ENCODE assay signal across 8 mouse cellular contexts in the genomic region with DNA sequence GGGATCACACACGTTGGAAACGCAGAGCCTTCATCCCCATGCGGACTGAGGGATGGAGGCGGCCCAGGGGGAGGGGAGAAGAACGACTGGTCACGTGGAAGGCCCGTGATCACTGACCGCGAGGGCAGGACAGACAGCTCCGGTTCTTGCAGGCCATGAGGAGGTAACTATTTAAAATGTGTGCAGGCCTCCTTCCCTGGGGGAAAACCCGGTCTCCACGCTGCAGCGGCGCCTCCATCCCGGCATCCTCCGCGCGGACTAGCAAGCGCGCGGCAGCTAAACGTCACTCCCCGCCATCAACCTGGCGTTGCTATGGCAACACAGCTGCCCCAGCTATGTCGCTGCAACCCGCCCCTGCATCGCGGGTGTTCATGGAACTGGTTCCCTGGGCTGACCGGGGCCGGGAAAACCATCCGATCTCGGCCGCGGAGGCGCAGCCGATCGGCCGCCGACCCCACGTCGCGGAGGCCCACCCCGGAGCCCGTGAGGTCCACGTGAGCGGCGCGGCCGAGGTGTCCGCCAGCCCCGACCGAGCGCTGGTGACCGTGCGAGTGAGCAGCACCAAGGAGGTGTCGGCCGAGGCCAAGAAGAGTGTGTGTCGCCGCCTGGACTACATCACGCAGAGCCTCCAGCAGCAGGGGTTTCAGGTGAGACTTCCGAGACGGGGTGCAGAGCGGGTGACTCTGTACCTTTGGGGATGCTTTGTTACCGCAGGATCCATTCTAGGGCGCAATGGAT. TPM values are rescaled to one million over a fixed set of nuclear protein-coding genes. Genes with fewer than 3 reads are reported as not detected.
DNase-seq lines count a peak whose midpoint lies in the region; ATAC-seq and TF ChIP-seq lines count a peak whose summit lies in the region.

No protein-coding gene starts in this region.

- no peak for TF ChIP-seq CTCF in brain, embryonic 14.5 days (IDR thresholded peaks at IDR 0.05; ENCODE audit: borderline replicate concordance, extremely low read depth, insufficient read depth, insufficient read length)

- no peaks in the 10 kb centered on the region for H3K27me3 ChIP-seq in heart, embryonic 11.5 days (ENCODE audit: control insufficient read depth, insufficient read depth, low read length)
- H3K27me3 ChIP-seq in kidney, embryonic 15.5 days, result no peaks in the 10 kb centered on the region

- peak; percentile 93 for DNase-seq in CD4-positive helper T cell, adult 2 months (ENCODE audit: low read depth, low spot score)
- peak; percentile 98 for DNase-seq in brain, embryonic 14.5 days (ENCODE audit: low read depth)
- DNase-seq in liver, result peak; percentile 88
- DNase-seq in monocyte, adult 2 months (ENCODE audit: low read depth in 1 of 2, low spot score in 2 of 2), result peak; percentile 7 to 51
- peak; percentile 57 to 70 for DNase-seq in spleen, postnatal 14 days (ENCODE audit: low spot score in 2 of 2)

- no peaks in the 10 kb centered on the region for H3K36me3 ChIP-seq in heart, embryonic 11.5 days (ENCODE audit: control insufficient read depth, insufficient read depth, low read length)
- H3K36me3 ChIP-seq in kidney, embryonic 15.5 days, result no peaks in the 10 kb centered on the region

- peak overlapping the region; percentile 84 for H3K4me3 ChIP-seq in heart, embryonic 11.5 days (ENCODE audit: low read depth, low read length)
- peak overlapping the region; percentile 87 for H3K4me3 ChIP-seq in kidney, embryonic 15.5 days (replicated peaks)

- WGBS in heart, embryonic 11.5 days (ENCODE audit: insufficient replicate concordance), result under 1% methylated on average over 65 of the region's 65 CpGs
- under 1% methylated on average over 65 of the region's 65 CpGs for WGBS in kidney, embryonic 15.5 days

- H3K4me1 ChIP-seq in heart, embryonic 11.5 days (ENCODE audit: control insufficient read depth, insufficient read depth, low read length), result no peaks in the 10 kb centered on the region
- peaks cover 13% of the 10 kb centered on the region for H3K4me1 ChIP-seq in kidney, embryonic 15.5 days

- ATAC-seq in erythroblast, adult 5-6 weeks (replicated peaks; ENCODE audit: low FRiP score, poor library complexity, severe bottlenecking), result peak; percentile 92
- ATAC-seq in heart, embryonic 11.5 days (replicated peaks; ENCODE audit: insufficient number of reproducible peaks, low FRiP score, low TSS enrichment), result peak; percentile 89
- ATAC-seq in kidney, embryonic 15.5 days (replicated peaks; ENCODE audit: low FRiP score), result peak; percentile 96

- peak overlapping the region; percentile 88 for H3K4me2 ChIP-seq in heart, embryonic 11.5 days
- peak overlapping the region; percentile 81 for H3K4me2 ChIP-seq in kidney, embryonic 15.5 days

- peak overlapping the region; percentile 83 for H3K9ac ChIP-seq in heart, embryonic 11.5 days (ENCODE audit: low read depth, low read length)
- peak overlapping the region; percentile 77 for H3K9ac ChIP-seq in kidney, embryonic 15.5 days

- TF ChIP-seq POLR2A in brain, embryonic 14.5 days (IDR thresholded peaks at IDR 0.05; ENCODE audit: borderline replicate concordance, extremely low read depth, insufficient read depth, insufficient read length, poor library complexity, severe bottlenecking), result peak; percentile 42; the same call in 1 of the 2 replicates

- no peaks in the 10 kb centered on the region for H3K9me3 ChIP-seq in heart, embryonic 11.5 days (replicated peaks; ENCODE audit: control insufficient read depth, low read length)
- H3K9me3 ChIP-seq in kidney, embryonic 15.5 days (replicated peaks), result no peaks in the 10 kb centered on the region

- H3K27ac ChIP-seq in heart, embryonic 11.5 days (ENCODE audit: low read depth, low read length), result peak overlapping the region; percentile 78
- peak overlapping the region; percentile 91 for H3K27ac ChIP-seq in kidney, embryonic 15.5 days

RNA-seq across cellular contexts. Expression of a gene that starts 0.5 kb away (rescaled TPM):
- polyA plus RNA-seq in brain, embryonic 14.5 days (2012; rRNA removed), result 22.2 and 27.5 TPM in 2 replicates
- total RNA-seq in erythroblast, adult 5-6 weeks (2015; ENCODE audit: low replicate concordance), result not detected in 2 replicates
- 0.77 TPM in 1 of 2 replicates, not detected in the other for total RNA-seq in erythroblast, adult 5-6 weeks (2017; ENCODE audit: low replicate concordance)
- 13.3 and 14.3 TPM in 2 replicates for polyA plus RNA-seq in heart, embryonic 11.5 days (2014; fragmentation: Nextera tagmentation; extraction: Ambion mirVana)
- 20.8 and 25.0 TPM in 2 replicates for polyA plus RNA-seq in kidney, embryonic 15.5 days (2015; fragmentation: Nextera tagmentation; extraction: Ambion mirVana)

Comparison
In these comparisons a context has a peak if more than half of its experiments do, and no peak if none do; other contexts are left out.
1. Peak in every context shown above with its lines: DNase-seq, ATAC-seq, H3K4me3 ChIP-seq and H3K27ac ChIP-seq.
2. DNase-seq: peak in every context shown above with its lines; median percentile 98 in brain, embryonic 14.5 days; 93 in CD4-positive helper T cell, adult 2 months; 88 in liver; 64 in spleen, postnatal 14 days; 29 in monocyte, adult 2 months.